Mouse (Mus musculus) ZHBTc4 (cell line): ENCODE measurements at regions not wholly inside any gene's neighbourhood (a gene's known extent, or its start where the extent isn't known, plus 50 kb on each side); places are given as distances from the start of the nearest gene placed in this dataset.
A peak's percentile ranks its signal among the peaks of the same experiment; 100 is the strongest.

Source experiments
- DNase-seq: peaks from one replicate; pipeline ENCODE4 v3.0.0-alpha.2; 2011; ENCODE audit warnings: low read depth, low spot score

DNA sequence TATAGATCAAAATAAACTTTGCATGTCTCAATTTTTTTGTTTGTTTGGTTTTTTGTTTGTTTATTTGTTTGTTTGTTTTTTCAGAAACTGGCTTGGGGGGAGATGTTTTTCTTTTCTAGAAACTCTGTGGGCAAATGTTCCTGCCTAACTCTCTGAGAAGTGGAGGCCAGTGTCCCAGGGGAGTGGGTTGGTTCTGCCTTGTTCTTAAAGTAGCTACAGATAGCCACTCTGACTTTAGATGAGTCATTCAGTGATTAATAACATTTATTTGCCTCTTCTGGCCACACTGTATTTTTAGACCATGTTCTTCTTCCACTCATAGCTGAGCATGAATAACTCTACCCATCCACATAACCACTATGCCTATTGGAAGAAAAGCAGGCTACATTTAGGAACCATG is 405.6 kb upstream of the Adamts16 start:
- DNase-seq: no peak

DNA sequence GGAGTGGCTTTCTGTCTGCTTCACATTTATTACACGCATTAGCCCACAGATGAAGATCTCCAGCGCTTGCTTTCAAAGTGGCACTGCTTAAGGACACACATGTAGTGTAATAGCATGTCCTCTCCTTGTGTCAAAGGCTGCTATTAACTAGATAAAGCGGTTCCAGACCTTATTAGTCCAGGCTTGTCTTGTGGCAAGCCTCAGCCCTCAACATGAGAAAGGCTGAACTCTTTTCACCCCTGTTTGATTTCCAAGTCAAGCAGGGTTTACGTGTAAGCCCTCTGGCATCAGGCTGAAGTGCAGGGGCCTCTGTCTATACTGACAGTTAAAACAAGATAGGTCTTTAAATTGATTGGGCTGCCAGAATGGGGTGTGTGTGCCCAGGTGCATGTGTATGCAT is 403.7 kb upstream of the Adamts16 start:
- no peak for DNase-seq

DNA sequence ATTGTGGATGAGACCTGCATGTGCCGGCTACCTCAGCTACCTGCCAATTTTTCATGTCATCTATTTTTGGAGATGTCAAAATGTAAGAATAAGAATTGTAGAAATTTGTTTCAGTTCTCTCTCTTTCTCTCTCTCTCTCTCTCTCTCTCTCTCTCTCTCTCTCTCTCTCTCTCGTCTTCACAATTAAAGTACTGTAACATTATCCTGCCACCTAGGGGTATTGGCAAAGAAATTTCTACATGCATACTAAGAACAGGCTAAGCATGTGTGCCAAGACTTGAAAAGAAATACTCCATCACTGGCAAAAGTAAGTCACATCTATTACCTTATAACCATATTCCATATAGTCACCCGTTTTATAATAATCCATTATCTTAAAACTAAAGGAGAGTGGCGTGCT is 398.2 kb upstream of the Adamts16 start:
- no peak for DNase-seq

DNA sequence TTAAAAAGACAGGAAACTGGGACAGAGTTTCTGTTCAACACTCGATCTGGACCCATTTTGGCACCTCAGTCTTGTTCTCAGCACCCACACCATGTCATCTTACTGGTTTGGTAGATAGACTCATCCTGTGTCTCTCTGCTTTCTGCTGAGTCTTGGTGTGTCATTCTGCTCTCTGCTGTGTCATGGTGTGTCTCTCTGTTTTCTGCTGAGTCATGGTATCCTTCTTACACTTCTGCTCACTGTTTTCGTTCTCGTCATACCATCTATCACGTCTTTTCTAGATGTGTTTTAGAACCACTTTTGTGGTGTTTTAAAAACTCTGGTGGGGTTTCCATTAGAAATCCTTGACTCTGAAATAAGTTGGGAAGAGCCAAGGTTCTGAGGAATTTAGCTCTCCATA is 393.7 kb upstream of the Adamts16 start:
- DNase-seq: no peak

DNA sequence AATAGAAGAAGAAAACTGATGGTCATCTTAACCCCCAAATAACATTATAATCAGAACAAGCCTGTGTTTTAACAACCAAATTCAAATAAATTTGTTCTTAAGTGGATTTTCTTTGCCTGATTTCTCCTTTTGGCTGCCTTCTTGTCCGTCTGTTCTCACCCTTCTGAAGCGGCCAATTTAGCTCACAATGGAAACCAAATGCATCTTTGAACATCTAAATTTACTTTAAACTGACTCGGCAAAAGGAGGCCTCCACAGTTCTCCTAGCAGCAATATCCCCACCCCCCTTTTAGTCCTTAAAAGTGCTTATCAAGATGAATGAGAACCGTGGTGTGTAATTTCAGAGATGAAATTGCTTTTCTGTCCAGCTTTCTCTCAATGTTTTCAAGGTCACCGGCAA is 389.6 kb upstream of the Adamts16 start:
- no peak for DNase-seq

DNA sequence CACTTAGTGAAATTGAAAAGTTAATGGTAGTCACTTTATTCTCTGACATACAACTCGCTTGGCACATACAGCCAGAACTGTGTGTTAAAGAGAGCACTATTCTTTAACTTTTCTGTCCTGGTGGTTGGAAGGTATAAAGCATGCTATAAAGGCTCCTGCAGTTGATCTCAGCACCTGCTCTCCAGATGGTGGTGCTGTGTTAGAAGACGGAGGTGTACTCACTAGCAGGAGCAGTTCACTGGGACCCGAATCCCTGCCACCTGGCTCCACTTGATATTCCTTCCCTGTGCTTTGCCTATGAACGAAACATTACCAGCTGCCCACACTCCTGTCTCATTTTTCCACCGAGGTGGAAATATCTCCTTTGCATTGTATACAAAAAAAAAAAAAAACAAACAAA is 373.2 kb upstream of the Adamts16 start:
- DNase-seq: peak; percentile 6

DNA sequence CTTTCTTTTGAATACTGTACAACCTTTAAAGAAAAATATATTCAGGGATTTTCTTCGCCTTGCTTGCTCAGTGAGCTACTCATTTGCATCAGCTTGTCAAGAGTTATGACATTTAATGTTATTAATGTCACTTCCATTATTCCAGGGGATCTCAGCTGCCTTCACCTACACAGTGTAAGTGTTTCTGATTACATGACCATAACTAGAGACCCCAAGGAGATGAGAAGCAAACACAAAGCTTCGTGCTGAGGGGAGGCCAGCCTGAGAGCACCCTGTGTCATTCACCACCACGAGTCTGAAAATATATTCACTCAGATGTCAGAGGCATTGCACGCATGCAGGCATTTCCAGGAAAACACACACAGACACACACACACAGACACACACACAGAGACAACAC is 369.8 kb upstream of the Adamts16 start:
- DNase-seq: no peak

DNA sequence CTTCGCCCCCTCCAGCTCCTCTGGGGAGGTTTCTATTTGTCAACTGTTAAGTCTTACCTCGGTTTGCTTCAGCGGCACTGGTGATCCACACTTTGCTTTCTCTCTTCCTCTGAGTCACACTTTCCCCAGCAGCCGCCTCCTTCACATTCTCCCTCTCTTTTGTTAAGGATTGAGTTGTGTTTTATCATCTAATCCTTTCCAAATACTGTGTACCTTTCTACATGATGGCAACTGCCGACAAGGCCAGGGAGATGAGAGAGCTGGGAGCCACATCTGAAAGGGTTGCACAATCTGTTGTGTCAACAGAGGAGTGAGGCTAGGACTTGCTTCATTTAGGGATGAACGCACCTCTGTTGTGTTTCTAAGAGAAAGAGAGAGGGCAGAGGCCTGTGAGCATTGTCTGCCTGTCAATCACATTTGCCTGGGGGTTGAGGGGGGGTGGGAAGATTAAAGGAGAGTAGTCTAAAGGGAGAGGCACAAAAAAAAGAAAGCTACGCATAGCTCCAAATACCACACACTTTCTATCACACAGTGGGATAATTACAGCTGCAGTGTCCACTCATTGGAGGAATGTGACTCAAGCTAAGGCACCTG is 369.1 kb upstream of the Adamts16 start:
- no peak for DNase-seq

DNA sequence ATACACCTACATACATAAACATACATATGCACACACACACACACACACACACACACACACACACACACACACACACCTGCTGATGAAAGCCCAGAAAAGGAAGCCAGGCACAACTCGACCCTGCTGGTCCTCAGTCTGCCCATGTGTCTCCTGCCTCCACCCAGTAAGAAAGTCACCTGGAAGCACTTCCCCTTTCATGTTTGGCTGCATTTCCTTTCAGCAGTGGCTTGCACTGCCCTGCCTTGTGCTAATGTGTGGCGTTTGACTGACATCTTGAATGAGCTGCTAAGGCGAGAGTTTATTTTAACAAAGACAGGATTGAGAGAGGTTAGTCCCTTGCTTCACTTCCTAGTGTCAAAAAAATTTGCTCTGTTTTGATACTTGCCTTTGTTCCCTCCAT is 364.1 kb upstream of the Adamts16 start:
- no peak for DNase-seq

DNA sequence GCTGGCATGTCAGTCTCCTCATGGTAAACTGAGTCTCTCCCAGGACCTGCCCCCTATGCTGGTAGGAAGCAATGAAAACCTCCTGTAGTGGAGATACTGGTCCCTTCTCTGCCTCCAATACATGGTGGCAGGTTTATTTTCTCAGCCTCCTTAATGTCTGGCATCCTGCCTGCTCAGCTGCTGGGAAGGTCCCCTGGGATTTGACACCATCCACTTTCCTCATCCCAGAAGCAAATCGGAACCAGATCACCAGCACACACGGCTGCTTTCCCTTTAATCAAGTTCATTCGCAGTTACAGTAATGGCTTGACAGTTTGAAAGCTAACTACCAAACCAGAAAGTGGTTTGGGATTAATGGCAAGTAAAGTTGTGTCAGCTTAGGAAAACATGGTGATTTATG is 359.0 kb upstream of the Adamts16 start:
- no peak for DNase-seq

DNA sequence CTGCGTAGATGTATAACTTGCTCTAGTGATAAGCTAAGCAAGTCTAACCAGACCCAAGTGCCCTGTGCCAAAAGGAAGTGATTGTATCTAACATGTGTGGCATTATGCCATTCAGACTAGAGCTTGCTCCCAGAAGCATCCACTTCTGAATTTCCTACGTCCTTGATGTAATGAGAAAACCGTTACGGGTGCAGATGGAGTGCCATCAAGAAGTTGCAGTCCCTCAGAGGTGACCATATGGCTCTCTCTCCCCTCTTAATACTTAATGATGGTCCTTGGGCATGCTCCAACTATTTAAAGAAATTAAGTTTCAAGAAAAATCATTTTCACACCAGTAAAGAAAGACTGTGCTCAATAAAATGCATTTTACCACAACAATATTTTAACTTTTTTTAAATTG is 354.1 kb upstream of the Adamts16 start:
- no peak for DNase-seq

DNA sequence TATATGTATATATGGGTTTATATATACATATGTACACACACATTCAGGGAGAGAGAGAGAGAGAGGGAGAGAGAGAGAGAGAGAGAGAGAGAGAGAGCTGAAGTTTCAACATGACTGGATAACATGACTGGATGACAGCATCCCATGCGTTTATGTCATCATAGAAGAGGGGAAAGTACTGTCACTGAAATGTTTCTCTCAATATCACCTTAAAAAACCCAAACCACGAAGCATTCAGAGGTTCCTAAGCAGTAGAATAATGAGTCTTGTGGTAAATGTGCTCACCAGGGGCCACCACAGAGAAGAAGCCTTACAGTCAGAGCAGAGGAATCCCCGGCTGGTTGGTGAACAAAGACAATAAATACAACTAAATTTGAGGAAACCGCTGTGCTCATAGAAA is 342.9 kb upstream of the Adamts16 start:
- no peak for DNase-seq

DNA sequence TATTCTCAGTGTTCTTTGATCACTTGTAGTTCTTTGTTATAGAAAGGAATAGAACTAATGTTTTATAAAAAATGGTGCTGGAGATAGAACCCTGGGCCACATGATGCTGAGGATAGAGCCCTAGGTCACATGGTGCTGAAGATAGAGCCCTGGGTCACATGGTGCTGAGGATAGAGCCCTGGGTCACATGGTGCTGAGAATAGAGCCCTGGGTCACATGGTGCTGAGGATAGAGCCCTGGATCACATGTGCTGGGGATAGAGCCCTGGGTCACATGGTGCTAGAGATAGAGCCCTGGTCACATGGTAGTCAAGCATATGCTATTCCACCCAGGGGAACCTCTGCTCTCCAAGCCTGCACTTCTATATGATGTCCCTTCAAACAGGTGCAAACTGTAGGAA is 337.5 kb upstream of the Adamts16 start:
- no peak for DNase-seq

DNA sequence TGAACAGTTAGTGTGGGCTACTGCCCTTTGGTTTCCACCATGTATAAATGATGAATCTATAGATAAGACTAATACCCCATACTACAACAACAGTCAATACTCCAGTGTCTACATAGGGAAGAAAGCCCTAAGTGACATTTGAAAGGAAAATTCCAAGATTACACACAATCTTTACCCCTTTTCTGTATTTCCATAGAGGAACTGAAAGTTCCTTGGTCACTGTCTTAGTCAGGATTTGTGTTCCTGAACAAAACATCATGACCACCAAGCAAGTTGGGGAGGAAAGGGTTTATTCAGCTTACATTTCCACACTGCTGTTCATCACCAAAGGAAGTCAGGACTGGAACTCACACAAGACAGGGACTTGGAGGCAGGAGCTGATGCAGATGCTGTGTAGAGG is 332.7 kb upstream of the Adamts16 start:
- no peak for DNase-seq

DNA sequence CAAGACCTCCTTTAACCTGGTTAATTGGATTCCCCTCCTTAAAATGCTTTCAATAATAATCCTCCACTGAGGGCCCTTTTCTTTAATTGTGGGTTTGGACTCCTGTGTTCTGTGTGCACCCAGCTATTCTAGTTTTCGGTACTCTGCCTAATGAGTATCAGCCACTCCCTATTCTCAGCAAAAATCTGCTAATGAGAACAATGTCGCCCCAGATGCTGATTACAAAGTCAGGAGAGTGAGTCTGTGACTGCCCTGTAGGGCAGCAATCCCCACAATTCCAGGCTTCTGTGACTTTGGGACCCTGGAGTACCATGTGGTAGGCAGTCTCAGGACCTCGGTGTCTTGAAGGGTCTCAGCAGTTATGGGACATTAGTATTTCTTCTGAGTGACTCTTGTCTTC is 324.6 kb upstream of the Adamts16 start:
- DNase-seq: no peak

DNA sequence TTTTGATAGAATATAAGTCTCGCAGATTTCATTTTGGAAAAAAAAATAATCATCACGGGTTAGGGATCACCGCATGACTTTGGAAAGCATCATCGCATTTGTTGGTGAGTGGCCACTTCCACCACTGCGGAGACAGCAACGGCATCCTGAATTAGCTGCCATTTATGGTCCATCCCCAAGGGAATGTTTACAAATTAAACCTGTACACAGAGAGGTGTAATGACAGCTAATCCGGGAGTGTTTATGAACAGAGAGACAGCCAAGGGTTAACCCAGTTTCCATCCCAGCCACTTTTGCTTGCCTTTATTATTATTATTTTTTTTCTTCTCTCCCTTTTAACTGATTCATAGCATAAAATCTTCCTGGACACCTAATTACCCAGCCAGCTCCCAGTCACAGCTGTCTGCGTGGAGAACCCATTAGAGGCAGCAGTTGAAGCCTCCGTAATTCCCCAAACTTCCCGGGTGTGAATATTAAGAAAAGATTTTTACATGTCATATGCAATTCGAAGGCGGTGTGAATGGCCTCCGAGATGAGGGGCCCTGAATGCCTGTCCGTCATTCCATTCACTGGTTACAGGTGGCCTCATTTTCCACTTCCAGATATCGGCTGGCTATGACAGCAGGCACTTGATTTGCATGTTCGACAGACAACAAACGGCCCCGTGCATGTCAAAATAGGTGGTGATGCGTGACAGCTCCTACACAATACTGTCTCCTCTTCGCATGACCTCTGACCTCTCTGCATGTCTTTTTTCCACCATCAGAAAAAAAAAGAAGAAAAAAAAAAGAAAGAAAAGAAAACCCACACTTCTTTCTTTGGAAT is 323.7 kb upstream of the Adamts16 start:
- DNase-seq: no peak

DNA sequence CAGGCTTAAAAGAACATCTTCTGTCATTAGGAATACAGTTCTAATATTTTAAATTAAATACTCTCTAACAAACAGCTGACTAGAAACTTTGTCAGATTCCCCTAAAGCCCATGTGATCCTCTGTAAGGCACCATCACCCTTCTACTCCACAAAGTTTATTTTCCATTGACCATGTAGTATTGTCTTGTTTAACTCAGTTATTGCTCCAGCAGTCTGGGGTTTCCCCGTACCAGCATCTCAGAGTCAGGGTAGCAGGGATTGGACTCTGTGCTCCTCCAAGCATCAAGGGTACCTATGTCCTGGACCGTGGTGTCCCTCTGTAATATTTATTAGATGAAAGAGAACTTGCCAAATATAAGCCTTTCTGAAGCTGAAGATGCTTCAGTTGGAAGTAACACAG is 322.4 kb upstream of the Adamts16 start:
- DNase-seq: no peak

DNA sequence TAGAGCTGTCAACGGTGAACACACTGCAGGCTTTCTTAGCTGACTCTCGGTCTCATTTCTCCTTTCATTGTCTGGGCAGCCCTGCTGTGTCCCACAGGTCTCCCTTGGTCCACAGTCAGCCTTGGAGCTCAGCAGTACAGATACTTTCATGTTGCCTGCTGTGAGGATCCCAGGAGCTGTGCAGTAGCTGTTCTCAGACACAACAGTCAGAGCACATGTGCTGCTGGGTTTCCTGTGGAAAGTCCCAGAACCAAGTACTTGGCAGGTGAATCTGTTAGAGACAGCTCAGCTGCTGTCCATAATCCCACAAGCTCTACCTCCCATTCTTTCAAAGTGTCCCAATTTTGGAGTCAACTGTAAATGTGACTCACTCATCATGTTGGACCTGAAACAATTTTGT is 321.3 kb upstream of the Adamts16 start:
- DNase-seq: no peak

DNA sequence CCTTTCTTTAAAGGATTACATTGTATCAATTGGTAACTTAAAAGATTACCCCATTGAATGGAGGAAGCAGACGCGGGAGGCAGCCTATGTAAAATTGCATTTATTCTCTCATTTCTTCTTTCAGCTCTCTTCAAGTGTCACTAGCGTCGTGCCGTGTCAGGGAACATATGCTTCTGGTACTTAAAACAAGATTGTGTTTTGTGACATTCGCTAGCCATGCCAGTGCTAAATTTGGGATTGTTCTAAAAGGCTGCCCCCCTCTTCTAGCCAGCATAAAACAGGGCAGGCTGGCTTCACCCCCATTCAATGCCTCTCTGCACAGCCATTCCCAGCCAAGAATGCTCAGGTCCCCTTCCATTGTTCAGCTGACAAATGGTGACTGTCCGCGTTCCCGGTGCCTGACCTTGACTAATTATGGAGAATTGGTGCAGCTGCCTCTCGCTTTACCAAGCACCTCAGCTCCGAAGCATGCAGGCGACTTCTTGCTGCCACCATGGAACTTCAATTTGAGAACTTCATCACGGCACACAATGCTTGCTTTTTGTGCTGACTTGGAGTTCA is 316.8 kb upstream of the Adamts16 start:
- peak; percentile 4 for DNase-seq

DNA sequence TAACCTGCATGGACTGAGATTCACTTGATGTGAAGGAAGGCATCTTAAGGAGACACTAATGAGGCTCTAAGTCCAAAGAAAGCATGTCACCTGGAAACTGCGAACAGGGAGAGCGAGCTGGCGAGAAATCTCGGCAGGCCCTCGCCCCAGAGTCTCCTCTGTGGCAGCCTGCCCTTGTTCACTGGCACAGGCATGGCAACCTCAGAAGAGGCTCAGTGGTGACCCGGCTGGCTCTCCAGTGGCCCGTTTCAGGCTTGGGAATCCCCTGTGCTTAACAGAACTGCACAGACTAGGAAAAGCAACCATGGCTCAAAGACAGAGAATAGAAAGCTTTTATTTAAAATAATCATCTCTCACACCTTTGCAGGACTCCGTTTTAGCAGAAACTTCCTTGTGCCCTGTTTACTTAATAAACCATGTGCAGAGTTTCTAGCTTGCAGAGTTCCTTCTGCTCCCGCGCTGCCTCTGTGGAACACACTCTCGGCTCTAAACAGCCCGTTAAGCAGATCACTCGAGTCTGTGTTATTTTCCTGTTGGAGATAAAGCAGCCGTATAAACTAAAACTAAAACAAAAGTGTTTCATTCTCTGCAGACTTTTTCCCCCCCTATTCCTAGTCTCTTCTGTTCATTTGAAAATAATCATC is 316.2 kb upstream of the Adamts16 start:
- DNase-seq: no peak

DNA sequence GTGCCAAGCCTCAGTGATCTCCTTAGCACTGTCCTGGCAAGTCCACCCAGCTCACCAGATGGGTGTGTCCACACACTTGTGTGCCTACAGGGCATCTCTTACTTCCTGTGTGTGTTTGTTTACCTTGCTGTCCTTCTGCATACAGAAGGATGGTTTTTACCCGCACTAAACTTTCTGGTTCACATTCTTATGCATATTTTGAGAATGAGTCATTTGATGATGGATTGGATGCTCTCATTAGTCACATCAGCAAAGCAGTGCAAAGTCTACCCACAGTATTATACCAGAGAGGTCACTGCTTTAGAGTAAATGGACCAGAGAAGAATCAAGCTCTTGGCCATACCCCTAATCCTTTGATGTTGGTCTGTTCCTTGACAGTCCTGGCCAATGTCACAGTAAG is 308.5 kb upstream of the Adamts16 start:
- no peak for DNase-seq

DNA sequence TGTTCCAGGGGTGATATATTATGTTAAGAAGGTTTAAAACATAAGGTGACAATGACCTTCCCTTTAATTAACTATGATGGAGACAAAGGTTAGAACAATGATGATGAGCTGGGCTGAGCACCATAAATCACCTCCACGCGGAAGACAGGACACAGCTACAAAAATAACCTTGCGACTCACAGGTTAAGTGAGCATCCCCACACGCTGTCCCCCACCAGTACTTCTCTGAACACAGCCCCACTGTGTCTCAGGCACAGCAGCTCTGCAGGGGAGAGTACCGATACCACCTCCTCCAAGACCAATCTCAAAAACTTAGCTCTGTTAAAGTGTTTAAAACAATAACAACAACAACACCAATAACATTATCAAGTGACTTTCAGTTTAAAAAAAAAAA is 307.7 kb upstream of the Adamts16 start:
- DNase-seq: no peak
